Mouse (Mus musculus): Measurements from ENCODE around the gene Actl6b.

DNA sequence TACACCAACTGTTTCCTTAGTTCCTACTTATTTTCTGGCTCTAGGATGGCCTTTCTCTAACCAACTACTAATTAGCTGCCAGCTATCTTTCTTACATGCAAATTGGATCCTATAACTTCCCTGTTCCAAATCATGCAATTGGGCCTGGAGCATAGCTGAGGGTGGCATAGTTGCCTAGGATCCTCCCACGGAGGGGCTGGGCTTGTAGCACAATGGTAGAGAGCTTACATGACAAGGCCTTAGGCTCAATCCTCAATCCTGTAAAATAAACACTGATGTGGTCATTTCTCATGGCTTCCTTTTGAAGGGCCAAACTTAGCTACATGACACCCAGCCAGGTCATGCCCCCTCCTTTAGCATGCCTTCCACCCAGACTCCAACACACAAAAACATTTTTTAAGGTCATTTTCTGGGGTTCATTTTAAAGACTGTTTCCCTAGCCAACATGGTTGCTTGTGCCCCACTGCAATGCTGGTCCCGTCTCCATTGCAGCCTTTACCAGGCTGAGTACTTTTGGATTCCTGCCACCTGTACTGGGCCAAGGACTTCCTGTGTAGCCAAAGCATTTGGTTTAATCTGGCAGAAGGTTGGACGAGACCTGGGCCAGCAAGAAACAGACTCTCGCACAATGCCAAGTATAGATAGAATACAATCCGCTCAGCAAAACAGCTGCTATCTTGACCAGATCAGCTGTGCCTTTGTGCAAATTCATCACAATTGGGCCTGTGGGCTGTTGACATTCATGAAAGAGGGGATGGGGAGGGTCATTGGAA is 11.4 kb upstream of the Actl6b start:
- no peak for TF ChIP-seq CTCF (IDR thresholded peaks at IDR 0.05; ENCODE audit: control insufficient read depth, insufficient read depth, insufficient read length)
- no peak for TF ChIP-seq USF1 (IDR thresholded peaks at IDR 0.05; ENCODE audit: low read depth)
- TF ChIP-seq MYOD1 (IDR thresholded peaks at IDR 0.05; ENCODE audit: control insufficient read depth, insufficient read length, low read depth): no peak
- TF ChIP-seq MAX (IDR thresholded peaks at IDR 0.05): no peak

All from C2C12 (cell line).